Mouse (Mus musculus): ENCODE measurements around the gene Kpna1.
"Not testable (repeated sequence)": the region's sequence is repeated elsewhere in the genome, so short reads cannot be mapped to it uniquely, and the experiment has no call there.

Kpna1 gene

GRCm38 (mm10) chr16:35992391-35992790, 13.8 kb downstream of the Kpna1 start:
- no peak for DNase-seq (ENCODE audit: low spot score)

GRCm38 (mm10) chr16:35993316-35993715, 14.8 kb downstream of the Kpna1 start:
- no peak for DNase-seq (ENCODE audit: low spot score)

- DNase-seq (ENCODE audit: low spot score), result not testable (repeated sequence)
Observed at GRCm38 (mm10) chr16:35998852-35999251, 20.3 kb downstream of the Kpna1 start.

- no peak for DNase-seq (ENCODE audit: low spot score)
Observed at GRCm38 (mm10) chr16:36008396-36008795, 29.8 kb downstream of the Kpna1 start.

GRCm38 (mm10) chr16:36016335-36016734, 37.8 kb downstream of the Kpna1 start:
- DNase-seq (ENCODE audit: low spot score), result no peak

- DNase-seq (ENCODE audit: low spot score), result not testable (repeated sequence)
Observed at GRCm38 (mm10) chr16:36028120-36028519, 49.6 kb downstream of the Kpna1 start.

GRCm38 (mm10) chr16:36040640-36041624, 62.4 kb downstream of the Kpna1 start, which contains the start of gene Wdr5b:
Wdr5b (plus strand) TSS chr16:36041190.
- DNase-seq (ENCODE audit: low spot score), result peak; percentile 87

GRCm38 (mm10) chr16:36041625-36042020, 63.1 kb downstream of the Kpna1 start:
- DNase-seq (ENCODE audit: low spot score), result no peak

GRCm38 (mm10) chr16:36043073-36043472, 64.5 kb downstream of the Kpna1 start:
- DNase-seq (ENCODE audit: low spot score), result no peak

- no peak for DNase-seq (ENCODE audit: low spot score)
Observed at GRCm38 (mm10) chr16:36043964-36044363, 65.4 kb downstream of the Kpna1 start.

- DNase-seq (ENCODE audit: low spot score), result no peak
Observed at GRCm38 (mm10) chr16:36047538-36047937, 69.0 kb downstream of the Kpna1 start.

- no peak for DNase-seq (ENCODE audit: low spot score)
Observed at GRCm38 (mm10) chr16:36051491-36051890, 72.9 kb downstream of the Kpna1 start.

GRCm38 (mm10) chr16:36053524-36054275, 75.2 kb downstream of the Kpna1 start:
- DNase-seq (ENCODE audit: low spot score), result no peak

GRCm38 (mm10) chr16:36054920-36055319, 76.4 kb downstream of the Kpna1 start:
- no peak for DNase-seq (ENCODE audit: low spot score)

GRCm38 (mm10) chr16:36056416-36056815, 77.9 kb downstream of the Kpna1 start:
- no peak for DNase-seq (ENCODE audit: low spot score)

- DNase-seq (ENCODE audit: low spot score), result no peak
Observed at GRCm38 (mm10) chr16:36057933-36058475, 79.5 kb downstream of the Kpna1 start.

GRCm38 (mm10) chr16:36062534-36062933, 84.0 kb downstream of the Kpna1 start:
- DNase-seq (ENCODE audit: low spot score), result not testable (repeated sequence)

- no peak for DNase-seq (ENCODE audit: low spot score)
Observed at GRCm38 (mm10) chr16:36063315-36063714, 84.8 kb downstream of the Kpna1 start.

GRCm38 (mm10) chr16:36064904-36065303, 86.4 kb downstream of the Kpna1 start:
- DNase-seq (ENCODE audit: low spot score), result no peak

- no peak for DNase-seq (ENCODE audit: low spot score)
Observed at GRCm38 (mm10) chr16:36067694-36068093, 89.1 kb downstream of the Kpna1 start.

- DNase-seq (ENCODE audit: low spot score), result no peak
Observed at GRCm38 (mm10) chr16:36068356-36068755, 89.8 kb downstream of the Kpna1 start.

- DNase-seq (ENCODE audit: low spot score), result no peak
Observed at GRCm38 (mm10) chr16:36069819-36070575, 91.4 kb downstream of the Kpna1 start.

All from testis, postnatal 10 days (tissue).